Mouse (Mus musculus) Patski (cell line): ENCODE data around the gene Kir3dl1. TPM values are rescaled to one million over a fixed set of nuclear protein-coding genes. Genes with fewer than 3 reads are reported as not detected.
"Not testable (repeated sequence)": the region's sequence is repeated elsewhere in the genome, so short reads cannot be mapped to it uniquely, and the experiment has no call there.

Experiments used
- ATAC-seq: fragments of 100-300 bp; one replicate; pipeline ENCODE4 v1.8.0; 2021
- CTCF ChIA-PET: fragments of 350-600 bp; sonication (Branson Sonifier 250); formaldehyde crosslinking; loops from one replicate; lab custom pipeline; 2022; ENCODE audit warnings: inconsistent platforms; lab: Charles Lee
- POLR2A ChIA-PET: fragments of 350-600 bp; sonication (Branson Sonifier 250); formaldehyde crosslinking; loops from one replicate; lab custom pipeline; 2022; ENCODE audit warnings: antibody characterized with exemption, inconsistent platforms; lab: Charles Lee
- DNase-seq: peaks from one replicate; pipeline ENCODE4 v3.0.0-alpha.2; 2011; ENCODE audit warnings: low read depth, low spot score
- H3K27me3 ChIP-seq: fragments of 371-371 bp; one replicate; pipeline ENCODE4 v1.5.1; 2021
- in situ Hi-C: fragments of 300-500 bp; cut with MboI; formaldehyde crosslinking; loops from 3 replicates; pipeline ENCODE4 v1.11.1; 2018; ENCODE audit warnings: low pct_unique_long_range_greater_than_20kb, mixed read lengths
- polyA plus RNA-seq: library from polyadenylated mRNA; unstranded; gene quantifications from one replicate; pipeline ENCODE4 v1.2.3, GENCODE M21; 2021

The Kir3dl1 gene
- not detected for polyA plus RNA-seq

DNA sequence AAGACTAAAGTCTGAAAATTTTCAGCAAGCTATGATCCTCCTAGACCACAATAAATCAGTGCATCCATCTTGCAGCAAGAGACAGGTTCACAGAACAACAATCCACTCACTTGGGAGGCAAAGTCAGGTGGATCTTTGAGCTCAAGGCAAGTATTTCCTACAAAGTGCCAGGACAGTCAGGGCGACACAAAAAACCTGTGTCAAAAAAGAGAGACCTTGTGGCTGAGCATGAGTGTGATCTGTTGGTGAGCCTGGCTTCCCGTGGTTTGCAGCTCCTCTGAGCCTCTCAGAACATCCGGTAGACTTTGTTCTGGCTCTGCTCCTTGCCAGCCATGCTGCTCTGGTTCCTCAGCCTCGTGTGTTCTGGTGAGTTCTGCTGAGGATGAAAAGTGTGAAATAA is at the start of gene Kir3dl1:
Kir3dl1 (plus strand) TSS at position 301 of the 400 bp plus-strand sequence.
- CTCF ChIA-PET, in situ Hi-C loops, POLR2A ChIA-PET, DNase-seq, ATAC-seq, H3K27me3 ChIP-seq: not testable (repeated sequence)

DNA sequence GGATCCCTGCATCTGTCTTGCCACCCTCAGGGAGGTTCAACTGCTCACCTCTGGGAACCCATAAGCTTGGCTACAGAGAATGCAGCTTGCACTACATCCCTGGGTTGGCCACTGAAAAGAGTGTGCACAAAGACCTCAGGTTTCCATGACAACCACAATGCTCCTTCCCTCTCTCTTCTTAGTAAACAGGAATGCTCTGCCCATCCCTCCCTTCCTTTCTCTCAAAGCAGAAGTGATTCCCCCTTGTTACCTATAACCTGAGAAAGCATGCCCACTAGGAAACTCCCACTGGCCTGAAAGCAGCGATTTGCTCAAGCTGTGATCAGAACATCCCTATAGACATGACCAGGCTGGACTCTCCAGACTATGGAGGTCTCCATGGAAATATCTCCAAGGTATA is 26.2 kb downstream of the Kir3dl1 start, which contains the start of gene Kir3dl2:
Kir3dl2 (minus strand) TSS at position 101 of the 400 bp plus-strand sequence.
- CTCF ChIA-PET, POLR2A ChIA-PET, H3K27me3 ChIP-seq, DNase-seq, ATAC-seq: not testable (repeated sequence)
- in situ Hi-C loops, result loop anchor here (25.0 kb wide), 1 partner anchor 207 kb away; no protein-coding TSS in a partner anchor

DNA sequence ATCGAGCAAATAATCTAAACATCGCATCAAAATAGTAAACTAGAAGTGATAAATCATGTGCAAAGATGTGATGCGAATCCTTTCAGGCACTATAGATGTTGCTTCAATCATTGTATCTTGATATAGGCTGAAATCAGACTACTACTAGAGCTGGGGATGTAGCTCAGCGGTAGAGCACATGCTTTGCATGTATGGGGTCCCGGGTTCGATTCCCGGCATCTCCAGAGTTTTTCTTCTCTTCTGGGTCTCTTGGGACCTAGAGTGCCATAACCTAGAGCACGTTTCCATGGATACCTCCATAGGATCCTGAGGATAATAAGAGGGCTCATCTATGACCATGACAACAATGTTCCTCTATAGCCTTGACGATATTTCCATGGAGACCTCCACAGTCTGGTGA is 51.3 kb downstream of the Kir3dl1 start:
- POLR2A ChIA-PET, ATAC-seq, CTCF ChIA-PET, H3K27me3 ChIP-seq, DNase-seq, in situ Hi-C loops: not testable (repeated sequence)

Other genes with a start within 250 kb of the Kir3dl1 start
- 454 TPM for gene Bex3, start 247.7 kb upstream of the Kir3dl1 start, polyA plus RNA-seq
- not detected for gene Kir3dl2, start 26.1 kb downstream of the Kir3dl1 start, polyA plus RNA-seq
- gene Tceal3, start 72.8 kb downstream of the Kir3dl1 start, polyA plus RNA-seq, result not detected
- gene Tceal1, start 190.0 kb downstream of the Kir3dl1 start, polyA plus RNA-seq, result not detected
- 274 TPM for gene Morf4l2, start 225.7 kb downstream of the Kir3dl1 start, polyA plus RNA-seq